Comparison of ENCODE assay signal across 8 mouse cellular contexts in genomic region chr2:104028139-104028723, GRCm38 (mm10). TPM values are rescaled to one million over a fixed set of nuclear protein-coding genes. Genes with fewer than 3 reads are reported as not detected.
A peak's percentile ranks its signal among the peaks of the same experiment; 100 is the strongest.
DNase-seq lines count a peak whose midpoint lies in the region; ATAC-seq and TF ChIP-seq lines count a peak whose summit lies in the region.

Gene 4931422A03Rik (minus strand): TSS chr2:104028361.

- no peaks in the 10 kb centered on the region for H3K9me3 ChIP-seq in liver, embryonic 14.5 days (ENCODE audit: control insufficient read depth, low read length)

- H3K4me1 ChIP-seq in testis, adult 2 months (ENCODE audit: control insufficient read depth, insufficient read depth, low read length), result peaks cover 7% of the 10 kb centered on the region
- peaks cover 14 to 17% of the 10 kb centered on the region in 2 experiments for H3K4me1 ChIP-seq in liver, embryonic 14.5 days (replicated peaks; ENCODE audit: control insufficient read depth in 2 of 2, insufficient read depth in 2 of 2, low read length in 1 of 2)
- H3K4me1 ChIP-seq in olfactory bulb, adult 2 months (ENCODE audit: control insufficient read depth, insufficient read depth, low read length), result no peaks in the 10 kb centered on the region; the same call in 1 of the 2 replicates

- TF ChIP-seq EP300 in liver, embryonic 14.5 days (IDR thresholded peaks at IDR 0.05; ENCODE audit: low read depth), result no peak

- under 1% methylated on average over 32 of the region's 32 CpGs for WGBS in liver, embryonic 14.5 days (ENCODE audit: insufficient replicate concordance)
- 2% methylated on average over 32 of the region's 32 CpGs for WGBS in olfactory bulb, adult 2 months

- peak within 1 kb of the TSS; percentile 94 for H3K9ac ChIP-seq in liver, embryonic 14.5 days (replicated peaks)

- no peaks in the 10 kb centered on the region for H3K27me3 ChIP-seq in testis, adult 2 months (ENCODE audit: control insufficient read depth, insufficient read depth, low read length)
- H3K27me3 ChIP-seq in liver, embryonic 14.5 days (ENCODE audit: control insufficient read depth, insufficient read depth, low read length), result no peaks in the 10 kb centered on the region

- DNase-seq in gastrocnemius, adult 8-10 months (ENCODE audit: low spot score in 2 of 2), result peak; percentile 11 to 31
- no peak for DNase-seq in gastrocnemius, postnatal 14 days
- DNase-seq in testis, postnatal 10 days (ENCODE audit: low spot score), result no peak
- DNase-seq in liver, embryonic 14.5 days (ENCODE audit: low read depth in 3 of 3, low spot score in 3 of 3), result no peak
- DNase-seq in thymus, adult 18-20 months, result no peak

- H3K4me2 ChIP-seq in liver, embryonic 14.5 days (ENCODE audit: low read depth), result peak within 1 kb of the TSS; percentile 77

- H3K36me3 ChIP-seq in testis, adult 2 months (ENCODE audit: control insufficient read depth, insufficient read depth, low read length), result peaks cover 2% of the 10 kb centered on the region
- H3K36me3 ChIP-seq in liver, embryonic 14.5 days (replicated peaks; ENCODE audit: control insufficient read depth, insufficient read depth, low read depth), result peaks cover 12% of the 10 kb centered on the region

- peak; percentile 34; the same call in 1 of the 2 replicates for TF ChIP-seq POLR2A in testis, adult 2 months (IDR thresholded peaks at IDR 0.05; ENCODE audit: control insufficient read depth, low read depth, low read length)
- no peak for TF ChIP-seq POLR2A in olfactory bulb, adult 2 months (IDR thresholded peaks at IDR 0.05; ENCODE audit: insufficient read depth, low read depth, low read length)

- H3K27ac ChIP-seq in testis, adult 2 months (ENCODE audit: control insufficient read depth, insufficient read depth, low read depth, low read length), result peak within 1 kb of the TSS; percentile 97
- H3K27ac ChIP-seq in liver, embryonic 14.5 days, result peak within 1 kb of the TSS; percentile 80
- peak within 1 kb of the TSS; percentile 40 for H3K27ac ChIP-seq in olfactory bulb, adult 2 months (ENCODE audit: insufficient read depth, low read depth, low read length)

- peak within 1 kb of the TSS; percentile 99 for H3K4me3 ChIP-seq in testis, adult 2 months (ENCODE audit: control insufficient read depth, low read depth, low read length)
- H3K4me3 ChIP-seq in liver, embryonic 14.5 days (ENCODE audit: insufficient read depth in 1 of 2, low read depth in 2 of 2, low read length in 2 of 2), result peak within 1 kb of the TSS; percentile 82 to 91
- H3K4me3 ChIP-seq in olfactory bulb, adult 2 months (ENCODE audit: insufficient read depth, low read depth, low read length), result peak within 1 kb of the TSS; percentile 93

- no peak for TF ChIP-seq CTCF in testis, adult 2 months (IDR thresholded peaks at IDR 0.05; ENCODE audit: control insufficient read depth, insufficient read depth, insufficient replicate concordance, low read depth, low read length)
- TF ChIP-seq CTCF in liver, embryonic 14.5 days (IDR thresholded peaks at IDR 0.05; ENCODE audit: low read depth), result no peak
- TF ChIP-seq CTCF in olfactory bulb, adult 2 months (IDR thresholded peaks at IDR 0.05; ENCODE audit: insufficient read depth, low read depth, low read length), result no peak

- intact Hi-C loops in gastrocnemius, postnatal 14 days (cut with DNase I; ENCODE audit: low total_unique reads), result no loop called here

- peak; percentile 42; the same call in 1 of the 2 replicates for ATAC-seq in granulocyte monocyte progenitor cell, adult 5-6 weeks (replicated peaks; ENCODE audit: poor library complexity, severe bottlenecking)
- peak; percentile 49; the same call in 1 of the 2 replicates for ATAC-seq in liver, embryonic 14.5 days (ENCODE audit: insufficient read depth)

RNA-seq across cellular contexts. Expression of gene 4931422A03Rik, which starts in this region (rescaled TPM):
- total RNA-seq in gastrocnemius, adult 8-10 months (2022), result not detected
- not detected for total RNA-seq in gastrocnemius, postnatal 14 days (2021)
- polyA plus RNA-seq in testis, adult 2 months (2012; rRNA removed), result 50.4 and 58.4 TPM in 2 replicates
- total RNA-seq in granulocyte monocyte progenitor cell, adult 5-6 weeks (2014; fragmentation: Nextera tagmentation), result not detected in 2 replicates
- total RNA-seq in granulocyte monocyte progenitor cell, adult 5-6 weeks (2017), result 0.98 TPM in 1 of 2 replicates, not detected in the other
- not detected in 2 replicates for polyA plus RNA-seq in liver, embryonic 14.5 days (2012; rRNA removed)
- 0.52 and 0.86 TPM in 2 replicates for polyA plus RNA-seq in liver, embryonic 14.5 days (2014; fragmentation: Nextera tagmentation; extraction: Ambion mirVana)
- polyA plus RNA-seq in olfactory bulb, adult 2 months (2012; ENCODE audit: insufficient read depth, insufficient read length, low replicate concordance, missing spikeins), result not detected in 2 replicates

Comparison
In these comparisons a context has a peak if more than half of its experiments do, and no peak if none do; other contexts are left out.
1. RNA of gene 4931422A03Rik (polyA plus RNA-seq): 50.4 to 58.4 TPM in testis, adult 2 months; 0.52 to 0.86 TPM in liver, embryonic 14.5 days and not detected in olfactory bulb, adult 2 months; every median in the first group is over 10 times any median in the second.
2. Peak in DNase-seq in gastrocnemius, adult 8-10 months; RNA of the gene not detected or under 1 TPM.
3. Peak in ATAC-seq in granulocyte monocyte progenitor cell, adult 5-6 weeks; RNA of the gene not detected or under 1 TPM.
4. Peak in ATAC-seq, H3K4me3 ChIP-seq, H3K27ac ChIP-seq, H3K9ac ChIP-seq and H3K4me2 ChIP-seq in liver, embryonic 14.5 days; RNA of the gene not detected or under 1 TPM.
5. H3K27ac ChIP-seq: peak in every context shown above with its lines; median percentile 97 in testis, adult 2 months; 80 in liver, embryonic 14.5 days; 40 in olfactory bulb, adult 2 months.
6. Peak in every context shown above with its lines, with median percentiles within 50 percentile points of each other: H3K4me3 ChIP-seq.